Mouse (Mus musculus): ENCODE data around the gene H2afy.

DNA sequence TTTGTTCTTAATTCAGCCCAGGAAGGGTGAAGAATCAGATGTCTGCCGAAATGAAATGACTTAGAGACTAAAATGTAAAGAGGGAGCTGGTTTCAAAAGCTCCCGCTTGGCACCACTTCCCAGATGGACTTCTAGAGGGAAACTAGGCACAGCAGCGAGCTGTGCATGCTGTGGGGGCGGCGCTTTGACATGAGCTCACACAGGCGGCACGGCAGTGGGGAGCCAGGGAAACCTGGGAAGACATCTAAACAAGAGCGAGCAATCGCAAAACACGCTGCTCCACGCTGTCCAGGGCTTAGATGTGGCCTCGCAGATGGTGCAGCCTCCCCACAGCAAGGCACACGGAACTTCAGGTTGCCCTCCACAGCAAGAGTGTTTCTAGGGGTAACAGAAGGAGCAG, 23.2 kb downstream of the H2afy start:
- TF ChIP-seq POLR2A (IDR thresholded peaks at IDR 0.05; ENCODE audit: control insufficient read depth, low read depth, low read length) (no peak), CTCF (IDR thresholded peaks at IDR 0.05; ENCODE audit: control insufficient read depth, insufficient read depth, insufficient replicate concordance, low read depth, low read length) (no peak)
